Mouse (Mus musculus) testis, adult 2 months (tissue): ENCODE data around the gene Sptbn4.

Experiments
- CTCF ChIP-seq: fragments of 200-500 bp; IDR thresholded peaks from 2 replicates; pipeline ENCODE4 v1.5.1; 2012; ENCODE audit warnings: low read depth, mild to moderate bottlenecking, inconsistent platforms, low read length, moderate library complexity; ENCODE audit not compliant: control insufficient read depth, insufficient read depth, insufficient replicate concordance
- POLR2A ChIP-seq: fragments of 200-500 bp; IDR thresholded peaks from 2 replicates; pipeline ENCODE4 v1.6.1; 2012; ENCODE audit warnings: low read depth, mild to moderate bottlenecking, inconsistent platforms, low read length, moderate library complexity; ENCODE audit not compliant: control insufficient read depth

GRCm38 (mm10) chr7:27475596-27475995 lies 28.1 kb upstream of the Sptbn4 start:
- no peak for TF ChIP-seq POLR2A
- no peak for TF ChIP-seq CTCF
